Mouse (Mus musculus): ENCODE measurements around the gene Ube2r2. TPM values are rescaled to one million over a fixed set of nuclear protein-coding genes. Genes with fewer than 3 reads are reported as not detected.

The Ube2r2 gene
- total and polyA plus RNA-seq, 3 experiments, result 30.4 to 90.9 (median 38.9) TPM

DNA sequence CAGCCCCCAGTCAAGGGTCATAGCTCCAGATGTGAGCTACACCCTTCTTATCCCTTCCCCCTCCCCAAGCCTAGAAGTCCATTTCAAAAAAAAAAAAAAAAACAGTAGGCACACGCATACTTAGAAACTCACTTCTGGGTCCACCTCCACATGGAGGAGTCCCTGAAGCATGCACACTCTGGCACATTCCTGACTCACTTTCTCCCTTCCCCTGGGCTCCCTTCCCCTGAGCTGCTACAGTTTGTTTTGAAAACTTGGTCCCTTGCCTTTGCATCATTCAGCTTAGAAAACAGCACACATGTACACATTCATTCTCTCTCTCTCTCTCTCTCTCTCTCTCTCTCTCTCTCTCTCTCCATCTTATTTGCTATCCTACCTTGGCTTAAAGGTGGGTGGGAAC lies 42.6 kb upstream of the Ube2r2 start:
- dilution Hi-C loops (cut with MboI; ENCODE audit: extremely low pct_ligation_motif_present, extremely low pct_unique_long_range_greater_than_20kb, low sequenced_read_pairs) (no loop called here), in situ Hi-C loops (cut with MboI; ENCODE audit: low pct_ligation_motif_present, low pct_unique_long_range_greater_than_20kb, low sequenced_read_pairs) (no loop called here)
- Histone ChIP-seq H3K27ac (ENCODE audit: insufficient read depth, low read depth) (no peak overlapping the region), H3K4me3 (replicated peaks in 1 of 3; ENCODE audit: low read depth in 2 of 3, low read length in 2 of 3, poor library complexity in 1 of 3) (no peak overlapping the region), H3K4me2 (ENCODE audit: insufficient read depth, low read depth, poor library complexity, severe bottlenecking) (no peak overlapping the region), H3K4me1 (ENCODE audit: control insufficient read depth in 1 of 2, insufficient read depth in 2 of 2) (peaks cover 2% of the 10 kb centered on the region in 2 experiments; a peak in 2 of 4 replicates), H3K79me2 (replicated peaks; ENCODE audit: control insufficient read depth, extremely low read depth, insufficient read depth, poor library complexity, severe bottlenecking) (no peaks in the 10 kb centered on the region), H3K27me3 (replicated peaks) (peaks cover 93% of the 10 kb centered on the region), H3K36me3 (replicated peaks in 1 of 2; ENCODE audit: control insufficient read depth in 1 of 2, insufficient read depth in 1 of 2, low read length in 1 of 2) (no peaks in the 10 kb centered on the region), H3K9ac (ENCODE audit: insufficient read depth, low read depth) (no peak overlapping the region), H3K9me3 (replicated peaks; ENCODE audit: low read length) (no peaks in the 10 kb centered on the region)
- no peak for DNase-seq (ENCODE audit: extremely low read depth)
- TF ChIP-seq ELF1 (IDR thresholded peaks at IDR 0.05; ENCODE audit: low read depth, low read length) (no peak), PAX5 (IDR thresholded peaks at IDR 0.05; ENCODE audit: low read length) (no peak), JUN (IDR thresholded peaks at IDR 0.05; ENCODE audit: insufficient read depth, low read depth, low read length) (no peak), ZKSCAN1 (IDR thresholded peaks at IDR 0.05; ENCODE audit: borderline replicate concordance, low read depth, low read length) (no peak), BHLHE40 (IDR thresholded peaks at IDR 0.05; ENCODE audit: low read depth, low read length) (no peak), SMC3 (IDR thresholded peaks at IDR 0.05; ENCODE audit: low read depth, low read length) (no peak), CTCF (conservative IDR thresholded peaks at IDR 0.05 in 1 of 2, IDR thresholded peaks at IDR 0.05 in 1 of 2; ENCODE audit: low read depth in 2 of 2, low read length in 2 of 2) (no peak), POLR2AphosphoS2 (IDR thresholded peaks at IDR 0.05; ENCODE audit: low read depth, low read length) (no peak), TCF12 (IDR thresholded peaks at IDR 0.05; ENCODE audit: low read depth, low read length) (no peak), GABPA (IDR thresholded peaks at IDR 0.05; ENCODE audit: insufficient replicate concordance, low read depth, low read length) (no peak)

- Histone ChIP-seq H3K4me3 (replicated peaks in 1 of 3; ENCODE audit: low read depth in 2 of 3, low read length in 2 of 3, poor library complexity in 1 of 3) (no peak overlapping the region), H3K36me3 (replicated peaks in 1 of 2; ENCODE audit: control insufficient read depth in 1 of 2, insufficient read depth in 1 of 2, low read length in 1 of 2) (no peaks in the 10 kb centered on the region), H3K79me2 (replicated peaks; ENCODE audit: control insufficient read depth, extremely low read depth, insufficient read depth, poor library complexity, severe bottlenecking) (no peaks in the 10 kb centered on the region), H3K9me3 (replicated peaks; ENCODE audit: low read length) (no peaks in the 10 kb centered on the region), H3K27ac (ENCODE audit: insufficient read depth, low read depth) (no peak overlapping the region), H3K4me1 (ENCODE audit: control insufficient read depth in 1 of 2, insufficient read depth in 2 of 2) (peaks cover 4% of the 10 kb centered on the region in 2 experiments; a peak in 3 of 4 replicates), H3K9ac (ENCODE audit: insufficient read depth, low read depth) (no peak overlapping the region), H3K4me2 (ENCODE audit: insufficient read depth, low read depth, poor library complexity, severe bottlenecking) (no peak overlapping the region), H3K27me3 (replicated peaks) (peaks cover 86% of the 10 kb centered on the region)
- no peak for TF ChIP-seq ZNF384 (IDR thresholded peaks at IDR 0.05; ENCODE audit: low read depth, low read length)
- no peak for TF ChIP-seq NELFE (IDR thresholded peaks at IDR 0.05; ENCODE audit: low read depth, low read length)
- no peak for TF ChIP-seq ETS1 (conservative IDR thresholded peaks at IDR 0.05; ENCODE audit: low read depth, low read length)
- no peak for TF ChIP-seq RCOR1 (conservative IDR thresholded peaks at IDR 0.05; ENCODE audit: low read depth, low read length)
- TF ChIP-seq MAZ (IDR thresholded peaks at IDR 0.05; ENCODE audit: low read depth, low read length), result no peak
- TF ChIP-seq CTCF (conservative IDR thresholded peaks at IDR 0.05 in 1 of 2, IDR thresholded peaks at IDR 0.05 in 1 of 2; ENCODE audit: low read depth in 2 of 2, low read length in 2 of 2), result no peak
- TF ChIP-seq ELF1 (IDR thresholded peaks at IDR 0.05; ENCODE audit: low read depth, low read length), result no peak
- TF ChIP-seq CHD1 (IDR thresholded peaks at IDR 0.05; ENCODE audit: low read depth, low read length), result no peak
- TF ChIP-seq UBTF (IDR thresholded peaks at IDR 0.05; ENCODE audit: low read depth, low read length), result no peak
- no peak for TF ChIP-seq HCFC1 (IDR thresholded peaks at IDR 0.05; ENCODE audit: low read depth, low read length)
- no peak for TF ChIP-seq PAX5 (IDR thresholded peaks at IDR 0.05; ENCODE audit: low read length)
- TF ChIP-seq POLR2A (IDR thresholded peaks at IDR 0.05; ENCODE audit: low read depth, low read length), result no peak
- TF ChIP-seq EP300 (IDR thresholded peaks at IDR 0.05; ENCODE audit: low read length), result no peak
- no peak for TF ChIP-seq MAX (IDR thresholded peaks at IDR 0.05; ENCODE audit: low read length)
- no peak for TF ChIP-seq MXI1 (IDR thresholded peaks at IDR 0.05; ENCODE audit: low read depth, low read length)
- no peak for TF ChIP-seq BHLHE40 (IDR thresholded peaks at IDR 0.05; ENCODE audit: low read depth, low read length)
- no peak for TF ChIP-seq NRF1 (IDR thresholded peaks at IDR 0.05; ENCODE audit: low read depth, low read length)
- no peak for TF ChIP-seq TBP (conservative IDR thresholded peaks at IDR 0.05; ENCODE audit: low read depth, low read length)
- dilution Hi-C loops (cut with MboI; ENCODE audit: extremely low pct_ligation_motif_present, extremely low pct_unique_long_range_greater_than_20kb, low sequenced_read_pairs), result no loop called here
- in situ Hi-C loops (cut with MboI; ENCODE audit: low pct_ligation_motif_present, low pct_unique_long_range_greater_than_20kb, low sequenced_read_pairs), result no loop called here
- no peak for DNase-seq (ENCODE audit: extremely low read depth)
These were observed 41.2 kb upstream of the Ube2r2 start for GRCm38 (mm10) chr4:41094361-41094760.
